Mouse (Mus musculus): ENCODE results near the gene Fbln5. TPM values are rescaled to one million over a fixed set of nuclear protein-coding genes. Genes with fewer than 3 reads are reported as not detected.

The Fbln5 gene
- polyA plus RNA-seq, 1 experiment from 2014 or later: 5.3 TPM

DNA sequence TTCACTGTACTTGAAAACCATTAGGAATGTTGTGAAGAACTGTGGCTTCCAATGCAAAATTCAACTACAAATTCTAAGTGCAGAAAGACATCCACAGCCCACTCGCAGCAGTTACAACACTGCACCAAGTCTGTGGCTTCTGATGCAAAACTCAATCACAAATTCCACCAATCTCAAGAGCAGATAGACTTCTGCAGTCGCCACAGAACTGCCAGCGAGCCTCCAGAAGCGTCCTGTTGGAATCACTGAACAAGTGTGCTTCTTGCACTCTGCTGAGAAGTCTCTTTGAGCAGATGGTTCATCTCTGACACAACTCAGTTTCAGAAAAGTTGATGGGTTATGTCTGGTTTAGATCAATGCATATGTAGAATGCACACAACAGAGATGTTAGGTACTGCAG lies 15.9 kb upstream of the Fbln5 start:
- H3K4me3 ChIP-seq (ENCODE audit: low read depth, low read length): no peak overlapping the region
- 94% methylated on average over 4 of the region's 4 CpGs for WGBS
- H3K36me3 ChIP-seq (ENCODE audit: control insufficient read depth, insufficient read depth, low read length): peaks cover 20% of the 10 kb centered on the region
- no peak overlapping the region for H3K4me2 ChIP-seq (ENCODE audit: low read length)
- no peak overlapping the region for H3K27ac ChIP-seq (ENCODE audit: low read depth, low read length)
- ATAC-seq (no peak), DNase-seq (ENCODE audit: low spot score) (no peak)
- H3K27me3 ChIP-seq (replicated peaks; ENCODE audit: control insufficient read depth, insufficient read depth, low read length): no peaks in the 10 kb centered on the region
- no peak overlapping the region for H3K9ac ChIP-seq (ENCODE audit: low read length)
- H3K9me3 ChIP-seq (replicated peaks; ENCODE audit: control insufficient read depth, low read length): no peaks in the 10 kb centered on the region
- no peaks in the 10 kb centered on the region for H3K4me1 ChIP-seq (ENCODE audit: control insufficient read depth, insufficient read depth, low read length)

DNA sequence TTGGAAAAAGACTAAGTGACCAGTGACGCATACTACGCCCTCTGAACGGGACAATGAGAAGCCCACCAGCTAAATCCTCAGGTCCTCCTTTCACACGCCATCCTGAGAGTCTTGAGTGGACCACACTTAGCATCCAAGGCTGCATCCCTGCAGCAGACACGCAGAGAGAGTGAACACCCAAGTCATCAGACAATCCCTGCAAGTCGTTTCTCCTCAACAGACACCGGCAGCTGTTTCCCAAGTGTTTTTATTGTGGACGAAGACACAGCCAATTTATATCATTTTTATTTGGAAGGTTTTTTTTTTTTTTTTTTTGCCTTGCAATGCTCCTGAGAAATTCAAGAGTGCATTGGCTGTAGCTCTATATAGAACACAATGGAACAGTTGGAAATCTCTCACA lies 14.9 kb upstream of the Fbln5 start:
- H3K9ac ChIP-seq (ENCODE audit: low read length): no peak overlapping the region
- no peaks in the 10 kb centered on the region for H3K9me3 ChIP-seq (replicated peaks; ENCODE audit: control insufficient read depth, low read length)
- ATAC-seq (no peak), DNase-seq (ENCODE audit: low spot score) (no peak)
- WGBS: 93% methylated on average over 8 of the region's 8 CpGs
- no peak overlapping the region for H3K4me3 ChIP-seq (ENCODE audit: low read depth, low read length)
- H3K27me3 ChIP-seq (replicated peaks; ENCODE audit: control insufficient read depth, insufficient read depth, low read length): no peaks in the 10 kb centered on the region
- no peak overlapping the region for H3K4me2 ChIP-seq (ENCODE audit: low read length)
- no peaks in the 10 kb centered on the region for H3K4me1 ChIP-seq (ENCODE audit: control insufficient read depth, insufficient read depth, low read length)
- H3K27ac ChIP-seq (ENCODE audit: low read depth, low read length): no peak overlapping the region
- H3K36me3 ChIP-seq (ENCODE audit: control insufficient read depth, insufficient read depth, low read length): peaks cover 20% of the 10 kb centered on the region

DNA sequence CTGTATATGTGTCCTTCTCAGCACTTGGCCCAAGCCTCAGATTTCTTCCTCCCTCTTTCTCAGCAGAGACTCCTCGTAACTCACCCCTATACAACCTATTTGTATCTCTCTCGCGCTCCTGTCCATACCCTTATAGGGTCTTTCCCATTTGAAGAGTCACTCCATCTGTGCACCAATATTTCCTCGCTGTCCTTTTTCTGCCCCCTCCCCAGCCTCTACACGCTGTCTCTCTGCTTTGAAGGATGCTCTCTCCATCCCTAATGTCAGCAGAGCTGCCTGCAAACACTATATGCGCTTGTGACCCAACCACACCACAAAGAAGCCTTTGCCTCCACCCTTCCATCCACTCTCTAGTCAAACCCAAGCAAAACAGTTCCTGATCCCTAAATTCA lies 14.3 kb upstream of the Fbln5 start:
- Histone ChIP-seq H3K4me3 (ENCODE audit: low read depth, low read length) (no peak overlapping the region), H3K9me3 (replicated peaks; ENCODE audit: control insufficient read depth, low read length) (no peaks in the 10 kb centered on the region), H3K27me3 (replicated peaks; ENCODE audit: control insufficient read depth, insufficient read depth, low read length) (no peaks in the 10 kb centered on the region), H3K27ac (ENCODE audit: low read depth, low read length) (no peak overlapping the region), H3K9ac (ENCODE audit: low read length) (no peak overlapping the region), H3K4me2 (ENCODE audit: low read length) (no peak overlapping the region), H3K36me3 (ENCODE audit: control insufficient read depth, insufficient read depth, low read length) (peaks cover 17% of the 10 kb centered on the region), H3K4me1 (ENCODE audit: control insufficient read depth, insufficient read depth, low read length) (no peaks in the 10 kb centered on the region)
- DNase-seq (ENCODE audit: low spot score) (no peak), ATAC-seq (no peak)
- 95% methylated on average over 6 of the region's 6 CpGs for WGBS

DNA sequence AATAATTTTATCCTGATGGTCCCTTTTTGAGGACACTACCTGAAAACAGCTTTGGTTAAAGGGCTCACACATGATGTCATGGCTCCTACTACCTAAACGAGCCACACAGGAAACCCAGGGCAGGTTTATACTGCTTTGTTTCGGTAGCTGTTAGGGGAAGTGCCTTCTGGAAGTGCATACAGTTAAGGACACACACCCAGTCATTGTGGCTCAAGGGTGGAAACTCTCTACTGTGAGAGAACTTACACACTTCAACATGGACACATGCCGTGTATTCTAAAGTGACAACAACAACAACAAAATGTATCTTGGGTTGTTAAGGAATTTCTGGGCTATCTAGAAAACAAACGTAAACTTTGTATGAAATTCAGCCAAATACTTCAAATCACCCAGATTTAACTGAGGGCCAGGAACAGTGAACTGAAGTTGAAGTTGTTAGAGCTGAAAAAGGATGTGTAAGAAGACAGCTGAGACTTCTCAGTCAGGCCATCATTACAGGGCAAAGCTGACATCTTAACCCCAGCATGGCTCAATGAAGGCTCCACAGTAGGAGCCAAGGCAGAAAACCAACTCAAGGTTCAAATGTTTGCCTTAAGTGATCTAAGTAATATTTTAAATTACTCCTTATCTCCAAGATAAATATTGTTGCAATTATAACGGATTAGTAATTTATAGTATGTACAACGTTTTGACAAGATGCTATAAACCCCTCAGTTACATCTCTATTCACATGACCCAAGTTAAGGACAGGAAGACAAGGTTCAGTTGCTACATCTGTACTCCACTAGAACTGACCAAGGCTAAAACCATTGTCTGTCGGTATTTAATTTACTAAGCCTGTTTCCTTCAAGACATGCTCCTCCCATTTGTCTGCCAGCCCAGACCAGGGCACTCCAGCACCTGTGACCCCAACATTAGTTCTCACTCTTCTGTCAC lies 13.6 kb upstream of the Fbln5 start:
- Histone ChIP-seq H3K27ac (ENCODE audit: low read depth, low read length) (no peak overlapping the region), H3K4me1 (ENCODE audit: control insufficient read depth, insufficient read depth, low read length) (no peaks in the 10 kb centered on the region), H3K36me3 (ENCODE audit: control insufficient read depth, insufficient read depth, low read length) (peaks cover 12% of the 10 kb centered on the region; the same call in 1 of the 2 replicates), H3K4me2 (ENCODE audit: low read length) (no peak overlapping the region), H3K4me3 (ENCODE audit: low read depth, low read length) (no peak overlapping the region), H3K9me3 (replicated peaks; ENCODE audit: control insufficient read depth, low read length) (no peaks in the 10 kb centered on the region), H3K9ac (ENCODE audit: low read length) (no peak overlapping the region), H3K27me3 (replicated peaks; ENCODE audit: control insufficient read depth, insufficient read depth, low read length) (no peaks in the 10 kb centered on the region)
- DNase-seq (ENCODE audit: low spot score): no peak
- WGBS: 89% methylated on average over 7 of the region's 7 CpGs
- ATAC-seq: no peak

DNA sequence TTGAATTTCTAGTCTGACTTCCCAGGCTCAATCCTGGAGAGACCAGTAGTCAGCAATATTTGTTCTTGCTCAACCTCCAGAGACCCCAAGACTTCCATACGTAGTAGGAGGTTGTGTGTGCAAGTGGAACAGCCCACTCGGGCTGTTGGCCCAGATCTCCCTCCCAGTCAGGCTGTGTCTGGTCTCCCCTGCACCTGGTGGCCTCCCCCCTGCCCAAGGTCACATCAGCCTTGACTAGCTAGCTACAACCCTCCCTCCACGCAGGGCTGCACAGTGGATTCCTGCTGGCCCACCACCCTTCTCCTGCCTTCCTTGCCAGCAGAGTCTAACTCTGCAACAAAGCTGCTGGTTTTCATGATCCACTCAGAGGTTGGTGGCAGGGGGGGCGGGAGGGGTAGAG lies 12.4 kb upstream of the Fbln5 start:
- DNase-seq (ENCODE audit: low spot score) (no peak), ATAC-seq (no peak)
- H3K9me3 ChIP-seq (replicated peaks; ENCODE audit: control insufficient read depth, low read length): no peaks in the 10 kb centered on the region
- no peak overlapping the region for H3K27ac ChIP-seq (ENCODE audit: low read depth, low read length)
- WGBS: 74% methylated on average over 4 of the region's 4 CpGs
- no peak overlapping the region for H3K4me3 ChIP-seq (ENCODE audit: low read depth, low read length)
- H3K4me2 ChIP-seq (ENCODE audit: low read length): no peak overlapping the region
- H3K9ac ChIP-seq (ENCODE audit: low read length): no peak overlapping the region
- peaks cover 6% of the 10 kb centered on the region; the same call in 1 of the 2 replicates for H3K36me3 ChIP-seq (ENCODE audit: control insufficient read depth, insufficient read depth, low read length)
- H3K27me3 ChIP-seq (replicated peaks; ENCODE audit: control insufficient read depth, insufficient read depth, low read length): no peaks in the 10 kb centered on the region
- H3K4me1 ChIP-seq (ENCODE audit: control insufficient read depth, insufficient read depth, low read length): no peaks in the 10 kb centered on the region

DNA sequence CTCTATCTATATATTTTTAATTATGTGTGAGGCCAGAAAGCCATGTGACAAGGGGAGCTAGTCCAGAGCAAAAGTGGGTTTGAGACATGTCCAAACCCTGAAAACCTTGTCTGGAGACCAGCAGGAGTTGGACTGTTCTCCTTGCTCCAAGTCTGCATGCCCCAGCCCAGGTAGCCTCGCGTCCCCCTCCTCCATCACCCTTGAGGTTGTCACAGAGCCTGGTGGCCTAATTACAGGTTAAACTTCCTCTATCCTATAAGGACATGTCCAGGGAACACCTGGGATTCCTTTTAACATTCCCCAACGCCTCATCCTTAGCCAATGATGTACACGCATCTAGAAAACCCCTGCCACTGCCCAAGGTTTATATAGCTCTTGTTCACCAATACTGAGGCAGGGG lies 4.3 kb upstream of the Fbln5 start:
- H3K9me3 ChIP-seq (replicated peaks; ENCODE audit: control insufficient read depth, low read length): no peaks in the 10 kb centered on the region
- DNase-seq (ENCODE audit: low spot score) (no peak), ATAC-seq (no peak)
- 94% methylated on average over 4 of the region's 4 CpGs for WGBS
- no peak overlapping the region for H3K9ac ChIP-seq (ENCODE audit: low read length)
- no peak overlapping the region for H3K27ac ChIP-seq (ENCODE audit: low read depth, low read length)
- no peak overlapping the region for H3K4me3 ChIP-seq (ENCODE audit: low read depth, low read length)
- H3K4me2 ChIP-seq (ENCODE audit: low read length): no peak overlapping the region
- peaks cover 3% of the 10 kb centered on the region; the same call in 1 of the 2 replicates for H3K4me1 ChIP-seq (ENCODE audit: control insufficient read depth, insufficient read depth, low read length)
- H3K27me3 ChIP-seq (replicated peaks; ENCODE audit: control insufficient read depth, insufficient read depth, low read length): no peaks in the 10 kb centered on the region
- no peaks in the 10 kb centered on the region for H3K36me3 ChIP-seq (ENCODE audit: control insufficient read depth, insufficient read depth, low read length)

DNA sequence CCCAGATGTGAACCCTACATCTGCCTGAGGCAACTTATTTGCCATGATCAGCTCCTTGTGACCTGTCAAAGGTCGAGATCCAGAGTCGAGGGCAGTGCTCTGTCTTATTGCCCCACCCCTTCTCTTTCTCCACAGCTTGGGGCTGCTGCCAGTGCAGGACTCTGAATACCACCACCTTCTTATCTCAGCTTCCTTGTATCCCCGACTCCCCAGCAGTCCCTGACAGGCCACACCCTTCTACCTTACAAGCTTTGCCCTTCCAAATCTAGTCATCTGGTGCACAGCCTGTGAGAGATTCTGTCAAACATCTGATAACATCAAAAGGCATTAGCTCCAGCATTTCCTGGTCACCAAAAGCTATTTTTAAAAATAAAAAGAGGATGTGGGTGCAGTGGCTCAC lies 2.7 kb upstream of the Fbln5 start:
- H3K9me3 ChIP-seq (replicated peaks; ENCODE audit: control insufficient read depth, low read length): no peaks in the 10 kb centered on the region
- ATAC-seq (no peak), DNase-seq (ENCODE audit: low spot score) (no peak)
- no peak overlapping the region for H3K4me2 ChIP-seq (ENCODE audit: low read length)
- H3K27me3 ChIP-seq (replicated peaks; ENCODE audit: control insufficient read depth, insufficient read depth, low read length): no peaks in the 10 kb centered on the region
- no peak overlapping the region for H3K27ac ChIP-seq (ENCODE audit: low read depth, low read length)
- no peak overlapping the region for H3K9ac ChIP-seq (ENCODE audit: low read length)
- no peak overlapping the region for H3K4me3 ChIP-seq (ENCODE audit: low read depth, low read length)
- no peaks in the 10 kb centered on the region for H3K36me3 ChIP-seq (ENCODE audit: control insufficient read depth, insufficient read depth, low read length)
- 38% methylated on average over 3 of the region's 3 CpGs for WGBS
- H3K4me1 ChIP-seq (ENCODE audit: control insufficient read depth, insufficient read depth, low read length): peaks cover 3% of the 10 kb centered on the region; the same call in 1 of the 2 replicates

DNA sequence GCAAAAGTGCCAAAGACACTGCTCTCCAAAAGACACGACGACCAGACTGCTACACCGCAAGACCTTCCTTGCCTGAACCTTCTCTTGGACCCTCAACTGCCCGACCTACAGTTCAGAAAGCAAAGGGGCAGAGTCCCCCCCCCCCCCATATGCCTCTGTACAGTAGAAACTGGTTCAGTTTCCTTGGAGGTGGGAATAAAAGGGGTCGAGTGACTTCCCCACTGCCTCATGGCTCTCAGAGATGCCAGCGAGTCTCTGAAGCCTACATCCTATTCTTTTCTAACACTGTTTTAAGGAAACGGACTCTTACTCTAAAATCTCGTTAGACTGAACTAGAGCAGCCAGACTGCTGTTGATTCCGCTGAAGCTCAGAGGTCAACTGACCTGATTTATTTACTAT lies 715 bp upstream of the Fbln5 start:
- H3K9ac ChIP-seq (ENCODE audit: low read length): no peak overlapping the region
- H3K4me1 ChIP-seq (ENCODE audit: control insufficient read depth, insufficient read depth, low read length): peaks cover 3% of the 10 kb centered on the region; the same call in 1 of the 2 replicates
- H3K4me2 ChIP-seq (ENCODE audit: low read length): peak overlapping the region; percentile 76
- no peak for DNase-seq (ENCODE audit: low spot score)
- H3K4me3 ChIP-seq (ENCODE audit: low read depth, low read length): peak overlapping the region; percentile 40; the same call in 1 of the 2 replicates
- H3K9me3 ChIP-seq (replicated peaks; ENCODE audit: control insufficient read depth, low read length): no peaks in the 10 kb centered on the region
- 34% methylated on average over 9 of the region's 9 CpGs for whole genome bisulfite sequencing
- no peaks in the 10 kb centered on the region for H3K27me3 ChIP-seq (replicated peaks; ENCODE audit: control insufficient read depth, insufficient read depth, low read length)
- no peak for ATAC-seq
- no peaks in the 10 kb centered on the region for H3K36me3 ChIP-seq (ENCODE audit: control insufficient read depth, insufficient read depth, low read length)
- H3K27ac ChIP-seq (ENCODE audit: low read depth, low read length): no peak overlapping the region

DNA sequence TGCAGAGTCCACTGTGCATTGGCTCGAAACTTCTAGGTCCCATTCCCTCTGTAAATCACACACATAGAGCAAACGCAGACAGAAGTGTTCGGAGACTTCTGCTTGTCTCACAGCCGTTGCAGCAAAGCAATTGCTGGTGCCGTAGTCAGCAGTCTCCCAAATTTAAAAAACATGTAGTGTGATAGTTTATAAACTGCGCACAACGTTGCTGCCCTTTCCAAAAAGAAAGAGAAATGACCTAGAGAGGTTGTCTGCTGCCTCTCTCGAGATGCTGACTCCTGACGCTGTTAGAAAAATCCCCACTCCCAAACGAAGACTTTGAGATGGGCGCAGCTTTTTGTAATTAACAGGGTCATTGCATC lies 628 bp downstream of the Fbln5 start:
- Histone ChIP-seq H3K4me1 (ENCODE audit: control insufficient read depth, insufficient read depth, low read length) (peaks cover 3% of the 10 kb centered on the region; the same call in 1 of the 2 replicates), H3K27ac (ENCODE audit: low read depth, low read length) (no peak overlapping the region), H3K9me3 (replicated peaks; ENCODE audit: control insufficient read depth, low read length) (no peaks in the 10 kb centered on the region), H3K27me3 (replicated peaks; ENCODE audit: control insufficient read depth, insufficient read depth, low read length) (no peaks in the 10 kb centered on the region), H3K36me3 (ENCODE audit: control insufficient read depth, insufficient read depth, low read length) (no peaks in the 10 kb centered on the region), H3K9ac (ENCODE audit: low read length) (peak overlapping the region; percentile 48; the same call in 1 of the 2 replicates), H3K4me3 (ENCODE audit: low read depth, low read length) (peak overlapping the region; percentile 40), H3K4me2 (ENCODE audit: low read length) (peak overlapping the region; percentile 76)
- ATAC-seq (no peak), DNase-seq (ENCODE audit: low spot score) (no peak)
- 34% methylated on average over 11 of the region's 11 CpGs for WGBS
